Mouse (Mus musculus) cerebellum, adult 9-10 months (tissue): Measurements from ENCODE around the gene Spc25.

Experiments used
- DNase-seq: peaks from one replicate; pipeline ENCODE4 v3.0.0; 2022

Spc25 gene

GRCm38 (mm10) chr2:69205791-69206351, at the start of gene Spc25:
Gene Spc25 (minus strand): TSS chr2:69206194.
- peak; percentile 91 for DNase-seq

GRCm38 (mm10) chr2:69248221-69248755, 42.3 kb upstream of the Spc25 start:
- DNase-seq, result peak; percentile 41

GRCm38 (mm10) chr2:69247081-69247480, 41.1 kb upstream of the Spc25 start:
- no peak for DNase-seq

- DNase-seq, result no peak
Observed at GRCm38 (mm10) chr2:69244924-69245323, 38.9 kb upstream of the Spc25 start.

GRCm38 (mm10) chr2:69239315-69239714, 33.3 kb upstream of the Spc25 start:
- DNase-seq, result no peak

- no peak for DNase-seq
Observed at GRCm38 (mm10) chr2:69234976-69235678, 29.1 kb upstream of the Spc25 start.

- DNase-seq, result no peak
Observed at GRCm38 (mm10) chr2:69232101-69232500, 26.1 kb upstream of the Spc25 start.

GRCm38 (mm10) chr2:69230137-69230536, 24.1 kb upstream of the Spc25 start:
- DNase-seq, result no peak

GRCm38 (mm10) chr2:69228635-69229034, 22.6 kb upstream of the Spc25 start:
- no peak for DNase-seq

- no peak for DNase-seq
Observed at GRCm38 (mm10) chr2:69226876-69227275, 20.9 kb upstream of the Spc25 start.

- no peak for DNase-seq
Observed at GRCm38 (mm10) chr2:69224724-69225123, 18.7 kb upstream of the Spc25 start.

- no peak for DNase-seq
Observed at GRCm38 (mm10) chr2:69222815-69223214, 16.8 kb upstream of the Spc25 start.

GRCm38 (mm10) chr2:69221868-69222416, 15.9 kb upstream of the Spc25 start:
- DNase-seq, result no peak

- DNase-seq, result no peak
Observed at GRCm38 (mm10) chr2:69215242-69215641, 9.2 kb upstream of the Spc25 start.

GRCm38 (mm10) chr2:69212652-69213051, 6.7 kb upstream of the Spc25 start:
- DNase-seq, result no peak

- DNase-seq, result no peak
Observed at GRCm38 (mm10) chr2:69210773-69211172, 4.8 kb upstream of the Spc25 start, which contains the start of gene G6pc2. Gene G6pc2 (plus strand): TSS chr2:69211073.

GRCm38 (mm10) chr2:69209684-69210083, 3.7 kb upstream of the Spc25 start:
- DNase-seq, result no peak

- DNase-seq, result no peak
Observed at GRCm38 (mm10) chr2:69206523-69206922, 529 bp upstream of the Spc25 start.

GRCm38 (mm10) chr2:69205185-69205584, 809 bp downstream of the Spc25 start:
- DNase-seq, result no peak

- no peak for DNase-seq
Observed at GRCm38 (mm10) chr2:69193555-69193954, 12.4 kb downstream of the Spc25 start.

GRCm38 (mm10) chr2:69191059-69191458, 14.9 kb downstream of the Spc25 start:
- no peak for DNase-seq

GRCm38 (mm10) chr2:69189222-69189621, 16.8 kb downstream of the Spc25 start:
- DNase-seq, result no peak

- DNase-seq, result peak; percentile 12
Observed at GRCm38 (mm10) chr2:69188732-69189131, 17.3 kb downstream of the Spc25 start.

GRCm38 (mm10) chr2:69187990-69188389, 18.0 kb downstream of the Spc25 start:
- no peak for DNase-seq
